Mouse (Mus musculus) CD4-positive naive resting alpha-beta T cell, adult 76 days (primary cell): ENCODE measurements around the gene Abracl. TPM values are rescaled to one million over a fixed set of nuclear protein-coding genes. Genes with fewer than 3 reads are reported as not detected.

Experiments
- total RNA-seq: library from RNA; stranded (reverse); gene quantifications from one replicate; pipeline ENCODE4 v1.2.4, GENCODE M21; 2023

Gene Abracl
- 89.9 TPM for total RNA-seq

GRCm38 (mm10) chr10:18022741-18023347, at the start of gene Abracl:
Gene Abracl, minus strand, starts transcription at chr10:18023288.

GRCm38 (mm10) chr10:18055696-18056390, 32.8 kb upstream of the Abracl start, which contains the start of gene Reps1:
Gene Reps1, plus strand, starts transcription at chr10:18055861.

Other genes with a start within 250 kb of the Abracl start
- 0.12 TPM for gene Txlnb, start 227.1 kb downstream of the Abracl start, total RNA-seq
- 140 TPM for gene Heca, start 75.2 kb downstream of the Abracl start, total RNA-seq
- gene Reps1, start 32.6 kb upstream of the Abracl start, total RNA-seq: 113 TPM
- not detected for gene Ect2l, start 187.6 kb upstream of the Abracl start, total RNA-seq
- 18.6 TPM for gene Ccdc28a, start 211.7 kb upstream of the Abracl start, total RNA-seq